Mouse (Mus musculus) liver, embryonic 11.5 days (tissue): ENCODE measurements around the gene Ncbp1. TPM values are rescaled to one million over a fixed set of nuclear protein-coding genes. Genes with fewer than 3 reads are reported as not detected.

ENCODE experiments used
- ATAC-seq: fragments of 200-750 bp; cut with Nextera tagmentation; replicated peaks from 2 replicates; pipeline ENCODE4 v1.8.0; 2017; ENCODE audit warnings: moderate number of reproducible peaks, mild to moderate bottlenecking, moderate TSS enrichment, moderate library complexity; ENCODE audit not compliant: low FRiP score
- DNase-seq: peaks from one replicate; pipeline ENCODE4 v3.0.0-alpha.2; 2017; ENCODE audit warnings: low spot score
- H3K27ac ChIP-seq: fragments of 300-500 bp; sonication (generic); 2 replicates; pipeline ENCODE4 v1.5.1; 2014; ENCODE audit warnings: mild to moderate bottlenecking, low read depth, low read length, control low read depth
- H3K27me3 ChIP-seq: fragments of 300-500 bp; sonication (generic); replicated peaks from 2 replicates; pipeline ENCODE4 v1.6.1; 2014; ENCODE audit warnings: low read length, mixed read lengths; ENCODE audit not compliant: control insufficient read depth, insufficient read depth
- H3K36me3 ChIP-seq: fragments of 300-500 bp; sonication (generic); 2 replicates; pipeline ENCODE4 v1.6.1; 2014; ENCODE audit warnings: mild to moderate bottlenecking, low read length, moderate library complexity, mixed read lengths; ENCODE audit not compliant: control insufficient read depth, insufficient read depth
- H3K4me1 ChIP-seq: fragments of 300-500 bp; sonication (generic); replicated peaks from 2 replicates; pipeline ENCODE4 v1.6.1; 2014; ENCODE audit warnings: low read length, mixed read lengths; ENCODE audit not compliant: control insufficient read depth, insufficient read depth
- H3K4me2 ChIP-seq: fragments of 300-500 bp; sonication (generic); 2 replicates; pipeline ENCODE4 v1.6.1; 2014; ENCODE audit warnings: mild to moderate bottlenecking, control low read depth, moderate library complexity
- H3K4me3 ChIP-seq: fragments of 300-500 bp; sonication (generic); 2 replicates; pipeline ENCODE4 v1.5.1; 2014; ENCODE audit warnings: low read depth, low read length, control low read depth
- H3K9ac ChIP-seq: fragments of 300-500 bp; sonication (generic); 2 replicates; pipeline ENCODE4 v1.6.1; 2014; ENCODE audit warnings: low read depth, low read length, control low read depth
- H3K9me3 ChIP-seq: fragments of 300-500 bp; sonication (generic); 2 replicates; pipeline ENCODE4 v1.6.1; 2016; ENCODE audit warnings: low read length, inconsistent platforms, mixed read lengths; ENCODE audit not compliant: control insufficient read depth
- WGBS: fragments of 180-500 bp; shearing (Covaris S2); extraction: QIAGEN DNeasy Blood & Tissue Kit; methylation state at CpG from one replicate; pipeline ENCODE4 v1.1.7; 2014; 5-methylcytosine and 5-hydroxymethylcytosine counted together
- polyA plus RNA-seq: library from polyadenylated mRNA; unstranded; fragments of >200 nt; fragmentation: Nextera tagmentation; extraction: Ambion mirVana; gene quantifications from 2 replicates; pipeline ENCODE4 v1.2.1, GENCODE M21; 2014

The Ncbp1 gene
- 97.9 and 110 TPM in 2 replicates for polyA plus RNA-seq

- Histone ChIP-seq H3K4me2 (peak within 1 kb of the TSS; percentile 78), H3K36me3 (peaks cover 7% of the 10 kb centered on the region; the same call in 1 of the 2 replicates), H3K4me3 (peak within 1 kb of the TSS; percentile 88), H3K9me3 (no peaks in the 10 kb centered on the region), H3K27ac (peak within 1 kb of the TSS; percentile 93), H3K27me3 (no peaks in the 10 kb centered on the region), H3K4me1 (peaks cover 17% of the 10 kb centered on the region), H3K9ac (peak within 1 kb of the TSS; percentile 88)
- DNase-seq (peak; percentile 95), ATAC-seq (peak; percentile 84)
- WGBS = under 1% methylated on average over 89 of the region's 90 CpGs
Observed at GRCm38 (mm10) chr4:46138287-46139222, at the start of gene Ncbp1, which contains the start of gene Tstd2. Gene Ncbp1 (plus strand): TSS chr4:46138613. Gene Tstd2 (minus strand): TSS chr4:46138694.

GRCm38 (mm10) chr4:46089524-46090125 lies 48.8 kb upstream of the Ncbp1 start:
- Histone ChIP-seq H3K27ac (no peak overlapping the region), H3K27me3 (no peaks in the 10 kb centered on the region), H3K9me3 (no peaks in the 10 kb centered on the region), H3K4me3 (no peak overlapping the region), H3K4me2 (no peak overlapping the region), H3K4me1 (no peaks in the 10 kb centered on the region), H3K36me3 (peaks cover 6% of the 10 kb centered on the region; the same call in 1 of the 2 replicates), H3K9ac (no peak overlapping the region)
- WGBS = 90% methylated on average over 14 of the region's 14 CpGs
- no peak for ATAC-seq
- no peak for DNase-seq

- Histone ChIP-seq H3K9ac (no peak overlapping the region), H3K9me3 (no peaks in the 10 kb centered on the region), H3K36me3 (peaks cover 10% of the 10 kb centered on the region), H3K4me2 (no peak overlapping the region), H3K4me3 (no peak overlapping the region), H3K4me1 (no peaks in the 10 kb centered on the region), H3K27me3 (no peaks in the 10 kb centered on the region), H3K27ac (no peak overlapping the region)
- 88% methylated on average over 5 of the region's 5 CpGs for WGBS
- ATAC-seq = no peak
- no peak for DNase-seq
Observed at GRCm38 (mm10) chr4:46092429-46093076, 45.9 kb upstream of the Ncbp1 start.

- H3K27ac ChIP-seq = no peak overlapping the region
- H3K27me3 ChIP-seq = no peaks in the 10 kb centered on the region
- ATAC-seq = no peak
- H3K4me1 ChIP-seq = no peaks in the 10 kb centered on the region
- no peak overlapping the region for H3K9ac ChIP-seq
- WGBS = 71% methylated on average over 15 of the region's 15 CpGs
- no peak for DNase-seq
- H3K9me3 ChIP-seq = no peaks in the 10 kb centered on the region
- H3K36me3 ChIP-seq = peaks cover 10% of the 10 kb centered on the region
- no peak overlapping the region for H3K4me3 ChIP-seq
- H3K4me2 ChIP-seq = no peak overlapping the region
Observed at GRCm38 (mm10) chr4:46094916-46095825, 43.2 kb upstream of the Ncbp1 start.

- H3K9me3 ChIP-seq = no peaks in the 10 kb centered on the region
- H3K27ac ChIP-seq = no peak overlapping the region
- whole genome bisulfite sequencing = 95% methylated on average over 3 of the region's 3 CpGs
- H3K9ac ChIP-seq = no peak overlapping the region
- no peak overlapping the region for H3K4me2 ChIP-seq
- peaks cover 4% of the 10 kb centered on the region for H3K4me1 ChIP-seq
- H3K4me3 ChIP-seq = no peak overlapping the region
- no peaks in the 10 kb centered on the region for H3K27me3 ChIP-seq
- ATAC-seq (no peak), DNase-seq (no peak)
- peaks cover 10% of the 10 kb centered on the region for H3K36me3 ChIP-seq
Observed at GRCm38 (mm10) chr4:46095826-46096159, 42.6 kb upstream of the Ncbp1 start.

GRCm38 (mm10) chr4:46096546-46096945 lies 41.9 kb upstream of the Ncbp1 start:
- ATAC-seq = no peak
- Histone ChIP-seq H3K4me2 (no peak overlapping the region), H3K27ac (no peak overlapping the region), H3K9me3 (no peaks in the 10 kb centered on the region), H3K4me3 (no peak overlapping the region), H3K27me3 (no peaks in the 10 kb centered on the region), H3K4me1 (peaks cover 8% of the 10 kb centered on the region), H3K9ac (no peak overlapping the region), H3K36me3 (peaks cover 7% of the 10 kb centered on the region)
- no peak for DNase-seq
- WGBS = 88% methylated on average over 7 of the region's 7 CpGs

GRCm38 (mm10) chr4:46097591-46097990 lies 40.8 kb upstream of the Ncbp1 start:
- H3K27me3 ChIP-seq = no peaks in the 10 kb centered on the region
- DNase-seq (no peak), ATAC-seq (no peak)
- 85% methylated on average over 2 of the region's 2 CpGs for WGBS
- H3K4me1 ChIP-seq = peaks cover 8% of the 10 kb centered on the region
- no peak overlapping the region for H3K9ac ChIP-seq
- no peaks in the 10 kb centered on the region for H3K9me3 ChIP-seq
- H3K4me2 ChIP-seq = no peak overlapping the region
- no peak overlapping the region for H3K4me3 ChIP-seq
- H3K36me3 ChIP-seq = peaks cover 7% of the 10 kb centered on the region
- no peak overlapping the region for H3K27ac ChIP-seq

- H3K4me2 ChIP-seq = no peak overlapping the region
- H3K27ac ChIP-seq = no peak overlapping the region
- DNase-seq = no peak
- H3K36me3 ChIP-seq = peaks cover 7% of the 10 kb centered on the region
- ATAC-seq = no peak
- WGBS = 84% methylated on average over 9 of the region's 9 CpGs
- H3K27me3 ChIP-seq = no peaks in the 10 kb centered on the region
- peaks cover 8% of the 10 kb centered on the region for H3K4me1 ChIP-seq
- H3K9me3 ChIP-seq = no peaks in the 10 kb centered on the region
- no peak overlapping the region for H3K9ac ChIP-seq
- no peak overlapping the region for H3K4me3 ChIP-seq
Observed at GRCm38 (mm10) chr4:46099132-46099531, 39.3 kb upstream of the Ncbp1 start.
